Mouse (Mus musculus) liver, embryonic 14.5 days (tissue): ENCODE data around the gene Acox3.

ENCODE experiments used
- CTCF ChIP-seq: IDR thresholded peaks from 2 replicates; pipeline ENCODE4 v1.5.1; 2016; ENCODE audit warnings: antibody characterized with exemption, low read depth, control low read depth
- EP300 ChIP-seq: IDR thresholded peaks from 2 replicates; pipeline ENCODE4 v1.6.1; 2016; ENCODE audit warnings: antibody characterized with exemption, low read depth

GRCm38 (mm10) chr5:35643401-35644048, 60.7 kb downstream of the Acox3 start:
- TF ChIP-seq CTCF (no peak), EP300 (no peak)
